Mouse (Mus musculus) spleen, adult 2 months (tissue): ENCODE results near the gene Casp12.

ENCODE experiments used
- CTCF ChIP-seq: fragments of 200-500 bp; IDR thresholded peaks from 2 replicates; pipeline ENCODE4 v1.5.1; 2011; ENCODE audit warnings: mild to moderate bottlenecking, inconsistent platforms; ENCODE audit not compliant: insufficient read depth, insufficient read length, insufficient replicate concordance; ENCODE audit errors: extremely low read depth
- POLR2A ChIP-seq: fragments of 200-500 bp; IDR thresholded peaks from 2 replicates; pipeline ENCODE4 v1.6.1; 2011; ENCODE audit warnings: low read depth, low read length, inconsistent platforms

- TF ChIP-seq POLR2A = no peak
- no peak for TF ChIP-seq CTCF
Observed at GRCm38 (mm10) chr9:5333422-5333821, 11.8 kb upstream of the Casp12 start.
